Mouse (Mus musculus): Measurements from ENCODE around the gene Xkr7. TPM values are rescaled to one million over a fixed set of nuclear protein-coding genes. Genes with fewer than 3 reads are reported as not detected.
A peak's percentile ranks its signal among the peaks of the same experiment; 100 is the strongest.

The Xkr7 gene
- not detected in 2 replicates for polyA plus RNA-seq (2014; fragmentation: Nextera tagmentation; extraction: Ambion mirVana)

GRCm38 (mm10) chr2:153031126-153032082, at the start of gene Xkr7:
Gene Xkr7, plus strand, starts transcription at chr2:153031852.
- H3K4me3 ChIP-seq (ENCODE audit: low read depth, low read length) = peak within 1 kb of the TSS; percentile 24
- H3K9ac ChIP-seq (ENCODE audit: low read length) = no peak within 1 kb of the TSS
- peaks cover 40% of the 10 kb centered on the region for H3K27me3 ChIP-seq (ENCODE audit: control insufficient read depth, insufficient read depth, low read length)
- no peak; the same call in 1 of the 2 replicates for ATAC-seq (ENCODE audit: insufficient number of reproducible peaks, low FRiP score, low TSS enrichment, low read depth)
- H3K27ac ChIP-seq (replicated peaks; ENCODE audit: low read depth, low read length) = no peak within 1 kb of the TSS
- peaks cover 5% of the 10 kb centered on the region; the same call in 1 of the 2 replicates for H3K4me1 ChIP-seq (ENCODE audit: control insufficient read depth, insufficient read depth, low read length)
- no peaks in the 10 kb centered on the region for H3K9me3 ChIP-seq (ENCODE audit: control insufficient read depth, low read length)
- 3% methylated on average over 28 of the region's 54 CpGs for WGBS
- no peak for DNase-seq (ENCODE audit: low spot score)
- H3K36me3 ChIP-seq (ENCODE audit: control insufficient read depth, insufficient read depth, low read length) = no peaks in the 10 kb centered on the region
- peak within 1 kb of the TSS; percentile 73 for H3K4me2 ChIP-seq (ENCODE audit: low read depth, severe bottlenecking)

- H3K36me3 ChIP-seq (ENCODE audit: control insufficient read depth, insufficient read depth, low read length) = no peaks in the 10 kb centered on the region
- H3K9ac ChIP-seq (ENCODE audit: low read length) = no peak overlapping the region
- no peak for DNase-seq (ENCODE audit: low spot score)
- H3K27ac ChIP-seq (replicated peaks; ENCODE audit: low read depth, low read length) = no peak overlapping the region
- no peaks in the 10 kb centered on the region for H3K4me1 ChIP-seq (ENCODE audit: control insufficient read depth, insufficient read depth, low read length)
- 0 out of 2 replicates have a peak, but pooled peaks cover 2% of the 10 kb centered on the region for H3K27me3 ChIP-seq (ENCODE audit: control insufficient read depth, insufficient read depth, low read length)
- H3K9me3 ChIP-seq (ENCODE audit: control insufficient read depth, low read length) = no peaks in the 10 kb centered on the region
- ATAC-seq (ENCODE audit: insufficient number of reproducible peaks, low FRiP score, low TSS enrichment, low read depth) = no peak
- WGBS = 14% methylated on average over 1 of the region's 1 CpGs
- H3K4me3 ChIP-seq (ENCODE audit: low read depth, low read length) = no peak overlapping the region
- no peak overlapping the region for H3K4me2 ChIP-seq (ENCODE audit: low read depth, severe bottlenecking)
Observed at GRCm38 (mm10) chr2:152985582-152985981, 46.1 kb upstream of the Xkr7 start.

- WGBS = 89% methylated on average over 9 of the region's 9 CpGs
- ATAC-seq (ENCODE audit: insufficient number of reproducible peaks, low FRiP score, low TSS enrichment, low read depth) = no peak
Observed at GRCm38 (mm10) chr2:152991529-152991928, 40.1 kb upstream of the Xkr7 start.

GRCm38 (mm10) chr2:152997046-152997445, 34.6 kb upstream of the Xkr7 start:
- Histone ChIP-seq H3K9me3 (ENCODE audit: control insufficient read depth, low read length) (no peaks in the 10 kb centered on the region), H3K27ac (replicated peaks; ENCODE audit: low read depth, low read length) (no peak overlapping the region), H3K36me3 (ENCODE audit: control insufficient read depth, insufficient read depth, low read length) (no peaks in the 10 kb centered on the region), H3K4me3 (ENCODE audit: low read depth, low read length) (no peak overlapping the region), H3K4me2 (ENCODE audit: low read depth, severe bottlenecking) (no peak overlapping the region), H3K27me3 (ENCODE audit: control insufficient read depth, insufficient read depth, low read length) (no peaks in the 10 kb centered on the region), H3K9ac (ENCODE audit: low read length) (no peak overlapping the region), H3K4me1 (ENCODE audit: control insufficient read depth, insufficient read depth, low read length) (no peaks in the 10 kb centered on the region)
- WGBS = 74% methylated on average over 4 of the region's 4 CpGs
- ATAC-seq (ENCODE audit: insufficient number of reproducible peaks, low FRiP score, low TSS enrichment, low read depth) (no peak), DNase-seq (ENCODE audit: low spot score) (no peak)

More at GRCm38 (mm10) chr2:152991529-152991928, 40.1 kb upstream of the Xkr7 start:
- Histone ChIP-seq H3K4me2 (ENCODE audit: low read depth, severe bottlenecking) (no peak overlapping the region), H3K27me3 (ENCODE audit: control insufficient read depth, insufficient read depth, low read length) (0 out of 2 replicates have a peak, but pooled peaks cover 2% of the 10 kb centered on the region), H3K4me3 (ENCODE audit: low read depth, low read length) (no peak overlapping the region), H3K36me3 (ENCODE audit: control insufficient read depth, insufficient read depth, low read length) (no peaks in the 10 kb centered on the region), H3K9me3 (ENCODE audit: control insufficient read depth, low read length) (no peaks in the 10 kb centered on the region), H3K9ac (ENCODE audit: low read length) (no peak overlapping the region), H3K27ac (replicated peaks; ENCODE audit: low read depth, low read length) (no peak overlapping the region), H3K4me1 (ENCODE audit: control insufficient read depth, insufficient read depth, low read length) (no peaks in the 10 kb centered on the region)
- no peak for DNase-seq (ENCODE audit: low spot score)

GRCm38 (mm10) chr2:153002492-153003248, 29.0 kb upstream of the Xkr7 start:
- no peak for ATAC-seq (ENCODE audit: insufficient number of reproducible peaks, low FRiP score, low TSS enrichment, low read depth)
- WGBS = 80% methylated on average over 15 of the region's 15 CpGs

GRCm38 (mm10) chr2:153003681-153004338, 27.8 kb upstream of the Xkr7 start:
- H3K27ac ChIP-seq (replicated peaks; ENCODE audit: low read depth, low read length) = no peak overlapping the region
- 76% methylated on average over 13 of the region's 13 CpGs for WGBS
- H3K4me3 ChIP-seq (ENCODE audit: low read depth, low read length) = no peak overlapping the region
- H3K9ac ChIP-seq (ENCODE audit: low read length) = no peak overlapping the region
- no peaks in the 10 kb centered on the region; the same call in 1 of the 2 replicates for H3K36me3 ChIP-seq (ENCODE audit: control insufficient read depth, insufficient read depth, low read length)
- H3K9me3 ChIP-seq (ENCODE audit: control insufficient read depth, low read length) = no peaks in the 10 kb centered on the region
- no peak overlapping the region for H3K4me2 ChIP-seq (ENCODE audit: low read depth, severe bottlenecking)
- no peak for DNase-seq (ENCODE audit: low spot score)
- H3K27me3 ChIP-seq (ENCODE audit: control insufficient read depth, insufficient read depth, low read length) = no peaks in the 10 kb centered on the region
- no peaks in the 10 kb centered on the region for H3K4me1 ChIP-seq (ENCODE audit: control insufficient read depth, insufficient read depth, low read length)
- no peak for ATAC-seq (ENCODE audit: insufficient number of reproducible peaks, low FRiP score, low TSS enrichment, low read depth)

More at GRCm38 (mm10) chr2:153002492-153003248, 29.0 kb upstream of the Xkr7 start:
- Histone ChIP-seq H3K4me2 (ENCODE audit: low read depth, severe bottlenecking) (no peak overlapping the region), H3K27me3 (ENCODE audit: control insufficient read depth, insufficient read depth, low read length) (no peaks in the 10 kb centered on the region), H3K4me3 (ENCODE audit: low read depth, low read length) (no peak overlapping the region), H3K9me3 (ENCODE audit: control insufficient read depth, low read length) (no peaks in the 10 kb centered on the region), H3K4me1 (ENCODE audit: control insufficient read depth, insufficient read depth, low read length) (no peaks in the 10 kb centered on the region), H3K9ac (ENCODE audit: low read length) (no peak overlapping the region), H3K27ac (replicated peaks; ENCODE audit: low read depth, low read length) (no peak overlapping the region), H3K36me3 (ENCODE audit: control insufficient read depth, insufficient read depth, low read length) (no peaks in the 10 kb centered on the region)
- DNase-seq (ENCODE audit: low spot score) = no peak

GRCm38 (mm10) chr2:153005981-153006380, 25.7 kb upstream of the Xkr7 start:
- DNase-seq (ENCODE audit: low spot score) = no peak
- no peaks in the 10 kb centered on the region for H3K4me1 ChIP-seq (ENCODE audit: control insufficient read depth, insufficient read depth, low read length)
- no peak overlapping the region for H3K4me2 ChIP-seq (ENCODE audit: low read depth, severe bottlenecking)
- no peak overlapping the region for H3K9ac ChIP-seq (ENCODE audit: low read length)
- H3K27me3 ChIP-seq (ENCODE audit: control insufficient read depth, insufficient read depth, low read length) = no peaks in the 10 kb centered on the region
- no peaks in the 10 kb centered on the region for H3K9me3 ChIP-seq (ENCODE audit: control insufficient read depth, low read length)
- H3K36me3 ChIP-seq (ENCODE audit: control insufficient read depth, insufficient read depth, low read length) = peaks cover 6% of the 10 kb centered on the region
- WGBS = 86% methylated on average over 3 of the region's 3 CpGs
- no peak for ATAC-seq (ENCODE audit: insufficient number of reproducible peaks, low FRiP score, low TSS enrichment, low read depth)
- no peak overlapping the region for H3K4me3 ChIP-seq (ENCODE audit: low read depth, low read length)
- H3K27ac ChIP-seq (replicated peaks; ENCODE audit: low read depth, low read length) = no peak overlapping the region

All from limb, embryonic 11.5 days (tissue).